Mouse (Mus musculus): ENCODE data around the gene Brd2.

Gene Brd2

DNA sequence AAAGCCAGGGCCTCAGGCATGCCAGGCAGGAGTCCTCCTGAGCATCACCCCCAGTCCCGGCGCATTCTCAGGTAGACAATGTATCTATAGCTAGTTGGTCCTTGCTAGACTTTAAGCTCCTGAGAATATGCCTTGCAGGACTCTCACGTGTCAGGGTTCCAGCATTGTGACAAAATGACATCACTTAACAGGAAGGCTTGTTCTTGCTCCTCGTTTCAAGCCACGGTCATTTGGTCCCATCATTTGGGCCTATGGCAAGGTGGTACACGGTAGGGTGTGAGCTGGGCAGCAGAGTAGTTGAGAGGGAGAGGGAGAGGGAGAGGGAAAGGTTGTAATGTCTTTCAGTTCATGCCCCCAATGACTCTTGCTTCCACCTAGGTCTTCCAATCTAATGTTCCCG is 9.5 kb upstream of the Brd2 start:
- no peak for DNase-seq (ENCODE audit: low spot score)

- no peak for DNase-seq (ENCODE audit: low spot score)
These were observed 7.9 kb upstream of the Brd2 start for GRCm38 (mm10) chr17:34130073-34130947.

- DNase-seq (ENCODE audit: low spot score): no peak
These were observed 6.7 kb upstream of the Brd2 start for GRCm38 (mm10) chr17:34128944-34129791.

- no peak for DNase-seq (ENCODE audit: low spot score)
These were observed 6.0 kb upstream of the Brd2 start for GRCm38 (mm10) chr17:34128264-34128937.

GRCm38 (mm10) chr17:34127475-34127874 is 5.0 kb upstream of the Brd2 start:
- DNase-seq (ENCODE audit: low spot score): peak; percentile 67

DNA sequence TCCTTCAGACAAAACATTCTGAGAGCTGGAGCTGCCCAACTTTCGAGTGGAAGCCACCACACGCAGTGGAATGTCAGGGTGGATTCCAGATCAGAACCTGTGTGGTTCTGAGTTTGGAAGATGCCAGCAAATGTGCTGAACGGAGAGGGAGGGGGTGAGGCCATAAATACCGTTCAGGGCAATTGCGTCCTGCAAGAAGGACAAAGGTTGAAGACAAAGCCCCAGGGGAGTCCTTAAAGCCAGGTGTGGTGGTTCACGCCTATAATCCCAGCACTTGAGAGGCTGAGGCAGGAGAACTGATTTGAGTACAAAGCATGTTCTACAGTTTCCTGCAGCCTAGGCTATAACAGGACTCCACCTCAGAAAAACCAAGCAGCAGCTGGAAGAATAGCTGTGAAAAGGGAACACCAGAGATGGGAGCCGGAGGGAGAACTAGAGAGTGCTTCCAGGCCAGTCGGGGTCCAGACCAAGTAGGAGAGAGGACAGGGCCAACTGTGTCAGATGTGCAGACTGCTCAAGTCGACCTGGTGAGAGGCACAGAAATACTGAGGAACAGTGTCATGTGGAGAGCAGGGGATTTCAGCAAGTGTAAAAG is 4.5 kb upstream of the Brd2 start:
- DNase-seq (ENCODE audit: low spot score): no peak

- no peak for DNase-seq (ENCODE audit: low spot score)
These were observed 2.2 kb upstream of the Brd2 start for GRCm38 (mm10) chr17:34124649-34125048.

- DNase-seq (ENCODE audit: low spot score): no peak
These were observed 1.1 kb upstream of the Brd2 start for GRCm38 (mm10) chr17:34123518-34123917.

DNA sequence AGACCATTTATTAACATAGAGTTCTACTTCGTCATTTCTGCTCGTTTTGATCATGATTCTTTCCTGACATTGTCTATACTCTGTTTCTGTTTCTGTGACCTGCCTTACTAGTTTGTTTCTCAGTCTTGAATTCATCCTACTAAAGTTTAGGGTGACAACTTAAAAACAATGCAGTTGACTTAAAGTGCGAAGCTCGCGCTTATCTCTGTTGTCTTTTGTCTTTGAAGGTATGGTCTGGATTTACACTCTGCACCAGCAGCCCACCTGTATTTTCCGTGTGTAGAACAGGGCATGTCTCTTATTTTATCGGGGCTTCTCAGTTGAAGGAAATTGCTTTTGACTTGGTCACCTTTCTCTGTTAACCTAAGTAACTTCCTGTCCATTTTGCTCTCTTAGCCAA is 677 bp upstream of the Brd2 start:
- no peak for DNase-seq (ENCODE audit: low spot score)

DNA sequence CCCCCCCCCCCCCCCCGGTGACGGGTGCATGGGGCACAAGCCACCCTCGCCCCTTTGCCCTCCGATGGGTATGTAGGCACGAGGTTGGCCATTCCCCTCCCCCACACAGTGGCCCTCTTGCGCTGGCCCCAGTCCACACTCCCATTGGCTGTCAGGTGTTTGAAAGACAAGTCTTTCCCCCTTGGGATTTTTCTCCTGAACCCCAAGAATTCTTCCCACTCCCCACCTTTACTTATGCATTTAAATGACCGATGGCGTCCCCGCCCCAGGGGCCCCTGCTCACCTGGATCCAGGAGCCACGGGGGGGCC is 601 bp downstream of the Brd2 start:
- no peak for DNase-seq (ENCODE audit: low spot score)

DNA sequence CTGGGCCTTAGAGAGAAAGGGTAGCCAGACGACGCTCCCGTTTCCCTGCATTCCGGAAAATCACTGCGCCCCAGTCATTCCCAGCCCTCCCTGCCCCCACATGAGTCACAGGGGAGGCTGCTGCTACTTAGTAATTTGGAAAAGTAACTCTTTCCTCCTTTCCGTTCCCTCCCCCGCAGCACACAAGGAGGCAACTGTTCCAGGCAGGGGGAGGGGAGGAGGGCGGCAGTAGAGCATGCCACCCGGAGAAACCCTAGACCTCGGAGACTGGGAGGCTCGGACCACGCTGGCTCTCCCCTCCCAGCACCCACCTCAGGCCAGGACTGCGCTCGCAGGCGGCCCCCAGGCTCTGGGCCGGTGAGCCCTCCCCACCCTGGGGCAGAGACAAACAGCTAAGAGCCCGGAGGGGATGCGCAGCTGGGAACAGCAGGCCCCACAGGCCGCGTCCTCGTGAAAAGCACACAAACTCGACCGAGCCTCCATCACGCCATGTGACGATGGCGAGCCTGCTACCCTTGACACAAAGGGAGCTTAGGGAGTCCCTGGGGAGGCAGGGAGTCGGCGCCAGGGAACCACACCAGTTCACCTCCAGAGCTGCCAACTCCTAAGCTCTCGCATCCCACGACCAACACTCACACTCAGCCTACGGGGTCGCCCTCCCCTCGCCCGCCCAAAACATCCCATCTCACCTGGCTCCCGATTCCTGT is 1.1 kb downstream of the Brd2 start:
- DNase-seq (ENCODE audit: low spot score): peak; percentile 91

DNA sequence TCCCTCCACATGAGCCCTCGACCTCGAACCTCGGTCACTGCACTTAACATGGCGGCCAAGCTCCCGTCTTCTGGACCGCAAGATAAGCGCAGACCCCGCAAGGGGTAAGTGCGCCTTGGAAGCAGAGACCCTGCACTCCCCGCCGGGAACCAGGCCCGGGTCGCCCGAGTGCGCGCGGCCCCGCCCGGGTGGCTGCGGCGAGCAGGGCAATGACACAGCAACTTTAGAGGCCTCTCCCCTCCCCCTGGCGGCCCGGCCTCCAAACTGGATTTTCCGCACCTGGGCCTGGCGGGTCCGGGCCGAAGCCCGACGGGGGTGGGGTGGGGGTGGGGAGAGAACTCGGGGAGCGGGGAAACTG is 1.6 kb downstream of the Brd2 start:
- DNase-seq (ENCODE audit: low spot score): peak; percentile 84

- peak; percentile 90 for DNase-seq (ENCODE audit: low spot score)
These were observed 2.2 kb downstream of the Brd2 start for GRCm38 (mm10) chr17:34120180-34120723.

DNA sequence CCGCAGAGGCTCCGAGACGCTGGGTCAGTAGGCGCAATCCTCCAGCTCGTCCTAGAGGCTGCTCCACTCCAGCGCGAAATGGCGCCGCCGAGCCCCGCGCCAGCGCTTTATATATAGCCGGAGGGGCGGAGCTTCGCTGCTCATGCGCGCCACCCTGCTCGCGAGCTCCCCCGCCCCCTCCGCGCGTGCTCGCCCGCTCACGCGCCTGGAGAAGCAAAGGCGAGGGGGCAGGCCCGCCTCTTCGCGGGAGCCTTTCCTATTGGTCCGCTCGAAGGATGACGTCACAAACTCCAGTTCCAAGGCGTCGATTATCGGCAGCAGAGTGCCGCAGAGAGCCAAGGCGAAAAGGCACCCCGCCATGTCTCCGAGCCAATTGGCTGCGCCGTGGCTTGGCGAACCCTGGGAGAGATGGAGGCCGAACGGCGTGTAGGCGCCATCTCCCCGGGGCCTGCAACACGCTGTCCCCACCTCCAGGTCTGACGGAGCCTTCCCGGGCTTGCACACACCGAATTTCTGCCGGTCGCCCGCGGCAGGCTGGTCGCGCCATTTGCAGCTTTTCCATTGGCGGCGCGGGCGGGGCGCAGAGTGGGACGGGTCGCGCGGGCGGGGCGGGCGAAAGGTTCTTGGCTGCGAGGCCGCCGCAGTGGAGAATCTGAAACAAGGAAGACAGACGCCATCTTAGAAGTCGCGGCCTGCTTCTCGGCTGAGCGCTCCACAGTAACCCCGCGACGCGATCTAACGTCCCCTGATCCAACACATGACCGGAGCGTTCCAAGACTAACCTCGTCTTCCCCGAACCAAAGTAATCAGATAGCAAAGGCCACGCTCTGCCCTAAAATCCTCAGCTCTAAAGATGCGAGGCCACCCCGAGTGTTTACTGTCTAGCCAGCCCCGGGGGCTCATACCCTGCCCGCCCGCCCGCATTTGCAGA is 2.9 kb downstream of the Brd2 start, which contains the start of gene H2-DMa:
TSS of gene H2-DMa (plus strand) at position 293 of the 931 bp plus-strand sequence.
- DNase-seq (ENCODE audit: low spot score): peak; percentile 99

GRCm38 (mm10) chr17:34118873-34119248 is 3.6 kb downstream of the Brd2 start:
- DNase-seq (ENCODE audit: low spot score): no peak

DNA sequence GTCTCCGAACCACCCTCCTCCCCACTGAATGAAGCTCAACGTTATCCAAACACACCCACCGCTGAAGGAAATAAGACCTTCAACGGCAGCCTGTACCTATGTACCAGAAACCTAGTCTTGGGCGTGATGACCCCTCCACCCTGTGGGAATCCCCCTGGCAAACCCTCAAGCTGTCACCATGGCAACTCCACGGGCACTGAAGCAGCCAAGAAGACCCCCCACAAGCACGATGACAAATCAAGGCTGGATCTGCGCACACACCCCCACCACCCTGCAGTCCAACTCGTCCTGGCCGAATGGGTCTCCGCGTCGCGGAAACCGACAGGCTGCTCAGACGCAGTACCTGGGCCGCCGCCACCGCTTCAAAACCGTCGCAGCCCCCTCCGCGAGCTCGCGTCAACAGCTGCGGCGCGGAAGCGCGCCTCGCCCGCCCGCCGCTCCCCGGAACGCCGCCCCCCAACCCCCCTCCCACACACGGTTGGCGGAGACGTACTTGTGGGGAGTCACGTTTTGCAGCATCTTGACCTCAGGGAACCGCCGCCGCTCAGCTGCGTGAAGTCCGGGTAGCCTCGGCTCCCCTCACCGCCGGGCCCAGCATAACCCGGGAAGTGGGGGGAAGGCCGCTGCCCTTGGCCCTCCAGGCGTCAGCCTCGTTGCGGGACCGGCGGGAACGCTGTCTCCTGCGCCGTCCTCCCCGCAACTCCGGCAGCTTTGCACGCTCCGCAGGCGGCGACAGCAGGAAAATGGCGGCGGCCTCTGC is 4.1 kb downstream of the Brd2 start:
- no peak for DNase-seq (ENCODE audit: low spot score)

- no peak for DNase-seq (ENCODE audit: low spot score)
These were observed 4.9 kb downstream of the Brd2 start for GRCm38 (mm10) chr17:34117421-34118112.

GRCm38 (mm10) chr17:34116736-34117370 is 5.6 kb downstream of the Brd2 start:
- DNase-seq (ENCODE audit: low spot score): no peak

Measured in layer of hippocampus, adult 11-12 months (tissue).